Mouse (Mus musculus): ENCODE measurements around the gene Hist1h1c. TPM values are rescaled to one million over a fixed set of nuclear protein-coding genes. Genes with fewer than 3 reads are reported as not detected.
"Not testable (repeated sequence)": the region's sequence is repeated elsewhere in the genome, so short reads cannot be mapped to it uniquely, and the experiment has no call there.

Hist1h1c gene
- polyA plus RNA-seq, 1 experiment from 2014 or later = 24.6 TPM

GRCm38 (mm10) chr13:23717593-23718245 is 20.9 kb upstream of the Hist1h1c start:
- ATAC-seq (replicated peaks) = not testable (repeated sequence)
- WGBS = 10% methylated on average over 2 of the region's 2 CpGs

GRCm38 (mm10) chr13:23724239-23724638 is 14.4 kb upstream of the Hist1h1c start:
- H3K27me3 ChIP-seq = no peaks in the 10 kb centered on the region
- no peak overlapping the region for H3K4me2 ChIP-seq (replicated peaks)
- WGBS = 90% methylated on average over 4 of the region's 4 CpGs
- no peak overlapping the region for H3K9ac ChIP-seq (replicated peaks)
- no peaks in the 10 kb centered on the region for H3K9me3 ChIP-seq
- H3K27ac ChIP-seq (replicated peaks) = no peak overlapping the region
- no peaks in the 10 kb centered on the region for H3K36me3 ChIP-seq
- no peaks in the 10 kb centered on the region for H3K4me1 ChIP-seq
- no peak for ATAC-seq (replicated peaks)
- no peak overlapping the region for H3K4me3 ChIP-seq

More at GRCm38 (mm10) chr13:23717593-23718245, 20.9 kb upstream of the Hist1h1c start:
- not testable (repeated sequence) for H3K4me2 ChIP-seq (replicated peaks); H3K9me3 ChIP-seq; H3K4me1 ChIP-seq; H3K4me3 ChIP-seq; H3K27ac ChIP-seq (replicated peaks); H3K9ac ChIP-seq (replicated peaks); H3K27me3 ChIP-seq; H3K36me3 ChIP-seq

- H3K9me3 ChIP-seq = no peaks in the 10 kb centered on the region
- H3K4me3 ChIP-seq = no peak overlapping the region
- H3K4me1 ChIP-seq = no peaks in the 10 kb centered on the region
- H3K9ac ChIP-seq (replicated peaks) = no peak overlapping the region
- ATAC-seq (replicated peaks) = no peak
- H3K27ac ChIP-seq (replicated peaks) = no peak overlapping the region
- no peak overlapping the region for H3K4me2 ChIP-seq (replicated peaks)
- H3K36me3 ChIP-seq = no peaks in the 10 kb centered on the region
- WGBS = 60% methylated on average over 1 of the region's 1 CpGs
- no peaks in the 10 kb centered on the region for H3K27me3 ChIP-seq
Observed at GRCm38 (mm10) chr13:23725213-23725612, 13.4 kb upstream of the Hist1h1c start.

- H3K4me3 ChIP-seq = no peak overlapping the region
- no peaks in the 10 kb centered on the region for H3K36me3 ChIP-seq
- no peaks in the 10 kb centered on the region for H3K27me3 ChIP-seq
- H3K4me2 ChIP-seq (replicated peaks) = no peak overlapping the region
- H3K27ac ChIP-seq (replicated peaks) = no peak overlapping the region
- H3K4me1 ChIP-seq = no peaks in the 10 kb centered on the region
- H3K9ac ChIP-seq (replicated peaks) = no peak overlapping the region
- no peak for ATAC-seq (replicated peaks)
- no peaks in the 10 kb centered on the region for H3K9me3 ChIP-seq
- 91% methylated on average over 18 of the region's 18 CpGs for WGBS
Observed at GRCm38 (mm10) chr13:23728472-23729191, 10.0 kb upstream of the Hist1h1c start.

GRCm38 (mm10) chr13:23729192-23729525 is 9.4 kb upstream of the Hist1h1c start:
- no peak overlapping the region for H3K4me2 ChIP-seq (replicated peaks)
- no peaks in the 10 kb centered on the region for H3K9me3 ChIP-seq
- ATAC-seq (replicated peaks) = no peak
- H3K4me1 ChIP-seq = no peaks in the 10 kb centered on the region
- no peaks in the 10 kb centered on the region for H3K36me3 ChIP-seq
- no peak overlapping the region for H3K27ac ChIP-seq (replicated peaks)
- 88% methylated on average over 9 of the region's 9 CpGs for WGBS
- H3K9ac ChIP-seq (replicated peaks) = no peak overlapping the region
- no peaks in the 10 kb centered on the region for H3K27me3 ChIP-seq
- H3K4me3 ChIP-seq = no peak overlapping the region

GRCm38 (mm10) chr13:23729706-23730105 is 8.9 kb upstream of the Hist1h1c start:
- Histone ChIP-seq H3K4me1 (no peaks in the 10 kb centered on the region), H3K27ac (replicated peaks) (no peak overlapping the region), H3K4me3 (no peak overlapping the region), H3K4me2 (replicated peaks) (no peak overlapping the region), H3K9ac (replicated peaks) (no peak overlapping the region), H3K36me3 (no peaks in the 10 kb centered on the region), H3K27me3 (no peaks in the 10 kb centered on the region), H3K9me3 (no peaks in the 10 kb centered on the region)
- ATAC-seq (replicated peaks) = no peak
- WGBS = 92% methylated on average over 5 of the region's 5 CpGs

- H3K4me2 ChIP-seq (replicated peaks) = no peak overlapping the region
- H3K4me1 ChIP-seq = no peaks in the 10 kb centered on the region
- H3K36me3 ChIP-seq = no peaks in the 10 kb centered on the region
- ATAC-seq (replicated peaks) = no peak
- no peak overlapping the region for H3K27ac ChIP-seq (replicated peaks)
- H3K9ac ChIP-seq (replicated peaks) = no peak overlapping the region
- H3K4me3 ChIP-seq = no peak overlapping the region
- 56% methylated on average over 8 of the region's 8 CpGs for WGBS
- H3K9me3 ChIP-seq = no peaks in the 10 kb centered on the region
- no peaks in the 10 kb centered on the region for H3K27me3 ChIP-seq
Observed at GRCm38 (mm10) chr13:23730479-23730878, 8.1 kb upstream of the Hist1h1c start.

GRCm38 (mm10) chr13:23732156-23732804 is 6.3 kb upstream of the Hist1h1c start:
- no peak overlapping the region for H3K4me3 ChIP-seq
- H3K27me3 ChIP-seq = no peaks in the 10 kb centered on the region
- H3K4me2 ChIP-seq (replicated peaks) = no peak overlapping the region
- H3K4me1 ChIP-seq = no peaks in the 10 kb centered on the region
- WGBS = 25% methylated on average over 8 of the region's 8 CpGs
- H3K9ac ChIP-seq (replicated peaks) = no peak overlapping the region
- peak; percentile 53; the same call in 1 of the 2 replicates for ATAC-seq (replicated peaks)
- no peaks in the 10 kb centered on the region for H3K9me3 ChIP-seq
- no peak overlapping the region for H3K27ac ChIP-seq (replicated peaks)
- no peaks in the 10 kb centered on the region for H3K36me3 ChIP-seq

- ATAC-seq (replicated peaks) = no peak
- no peaks in the 10 kb centered on the region for H3K9me3 ChIP-seq
- no peak overlapping the region for H3K27ac ChIP-seq (replicated peaks)
- H3K4me1 ChIP-seq = peaks cover 21% of the 10 kb centered on the region
- H3K27me3 ChIP-seq = no peaks in the 10 kb centered on the region
- H3K36me3 ChIP-seq = no peaks in the 10 kb centered on the region
- no peak overlapping the region for H3K4me2 ChIP-seq (replicated peaks)
- no peak overlapping the region for H3K4me3 ChIP-seq
- H3K9ac ChIP-seq (replicated peaks) = no peak overlapping the region
- WGBS = 83% methylated on average over 5 of the region's 5 CpGs
Observed at GRCm38 (mm10) chr13:23737091-23737490, 1.5 kb upstream of the Hist1h1c start.

GRCm38 (mm10) chr13:23738041-23738440 is 567 bp upstream of the Hist1h1c start:
- Histone ChIP-seq H3K27me3 (no peaks in the 10 kb centered on the region), H3K4me3 (peak overlapping the region; percentile 54; the same call in 1 of the 2 replicates), H3K9ac (replicated peaks) (peak overlapping the region; percentile 77), H3K4me1 (peaks cover 21% of the 10 kb centered on the region), H3K36me3 (no peaks in the 10 kb centered on the region), H3K4me2 (replicated peaks) (peak overlapping the region; percentile 100), H3K9me3 (no peaks in the 10 kb centered on the region), H3K27ac (replicated peaks) (peak overlapping the region; percentile 96)
- ATAC-seq (replicated peaks) = no peak
- WGBS = 21% methylated on average over 4 of the region's 4 CpGs

- peak overlapping the region; percentile 96 for H3K27ac ChIP-seq (replicated peaks)
Observed at GRCm38 (mm10) chr13:23739069-23739921, 687 bp downstream of the Hist1h1c start.

GRCm38 (mm10) chr13:23739922-23740252 is 1.3 kb downstream of the Hist1h1c start:
- H3K27ac ChIP-seq (replicated peaks) = peak overlapping the region; percentile 96
- H3K36me3 ChIP-seq = no peaks in the 10 kb centered on the region
- peak overlapping the region; percentile 77 for H3K9ac ChIP-seq (replicated peaks)
- no peaks in the 10 kb centered on the region for H3K27me3 ChIP-seq
- peak overlapping the region; percentile 100 for H3K4me2 ChIP-seq (replicated peaks)
- 1% methylated on average over 14 of the region's 14 CpGs for WGBS
- peaks cover 30% of the 10 kb centered on the region for H3K4me1 ChIP-seq
- H3K9me3 ChIP-seq = no peaks in the 10 kb centered on the region
- no peak for ATAC-seq (replicated peaks)
- peak overlapping the region; percentile 54 for H3K4me3 ChIP-seq

More at GRCm38 (mm10) chr13:23739069-23739921, 687 bp downstream of the Hist1h1c start:
- Histone ChIP-seq H3K4me1 (peaks cover 25% of the 10 kb centered on the region), H3K27me3 (no peaks in the 10 kb centered on the region), H3K9me3 (no peaks in the 10 kb centered on the region), H3K4me3 (peak overlapping the region; percentile 54), H3K4me2 (replicated peaks) (peak overlapping the region; percentile 100), H3K9ac (replicated peaks) (peak overlapping the region; percentile 77), H3K36me3 (no peaks in the 10 kb centered on the region)
- under 1% methylated on average over 39 of the region's 39 CpGs for WGBS
- peak; percentile 92 for ATAC-seq (replicated peaks)
